Mouse (Mus musculus) myocyte (in vitro differentiated cells): Measurements from ENCODE around the gene Hibadh.

ENCODE experiments used
- E2F4 ChIP-seq: IDR thresholded peaks from one replicate; pipeline ENCODE4 v1.6.1; 2011; ENCODE audit warnings: mild to moderate bottlenecking, control low read depth, moderate library complexity; ENCODE audit not compliant: insufficient read depth
- MAX ChIP-seq: IDR thresholded peaks from one replicate; pipeline ENCODE4 v1.6.1; 2011; ENCODE audit warnings: low read depth, mild to moderate bottlenecking, control low read depth
- MYOG ChIP-seq, 3 experiments: IDR thresholded peaks; one replicate each; pipeline ENCODE4 v1.6.1; 2011; ENCODE audit warnings: control low read depth in 2 of 3, low read depth in 2 of 3, mild to moderate bottlenecking in 2 of 3; ENCODE audit not compliant: insufficient read length in 2 of 3, control insufficient read depth in 1 of 3, insufficient read depth in 1 of 3
- POLR2A ChIP-seq: IDR thresholded peaks from one replicate; pipeline ENCODE4 v1.6.1; 2011; ENCODE audit warnings: low read depth, mild to moderate bottlenecking, control low read depth, moderate library complexity; ENCODE audit not compliant: insufficient read length
- POLR2AphosphoS2 ChIP-seq: IDR thresholded peaks from one replicate; pipeline ENCODE4 v1.6.1; 2011; ENCODE audit warnings: low read depth, control low read depth; ENCODE audit not compliant: insufficient read length
- REST ChIP-seq: IDR thresholded peaks from one replicate; pipeline ENCODE4 v1.6.1; 2011; ENCODE audit warnings: mild to moderate bottlenecking, control low read depth, moderate library complexity; ENCODE audit not compliant: insufficient read depth, insufficient read length
- TCF12 ChIP-seq: IDR thresholded peaks from one replicate; pipeline ENCODE4 v1.6.1; 2011; ENCODE audit warnings: mild to moderate bottlenecking, control low read depth; ENCODE audit not compliant: poor library complexity, insufficient read depth, severe bottlenecking
- TCF3 ChIP-seq: IDR thresholded peaks from one replicate; pipeline ENCODE4 v1.6.1; 2011; ENCODE audit warnings: low read depth, control low read depth; ENCODE audit not compliant: insufficient read length

GRCm38 (mm10) chr6:52601706-52602642, 38.2 kb downstream of the Hibadh start:
- TF ChIP-seq E2F4 (no peak), POLR2A (no peak), REST (no peak), POLR2AphosphoS2 (no peak), MYOG (IDR thresholded peaks at IDR 0.05; ENCODE audit: control insufficient read depth in 1 of 3, insufficient read depth in 1 of 3, insufficient read length in 2 of 3, low read depth in 2 of 3) (no peak), TCF3 (no peak), MAX (no peak), TCF12 (no peak)
